Mouse (Mus musculus) left cerebral cortex, postnatal 25 days (tissue): ENCODE results near the gene Strn3. TPM values are rescaled to one million over a fixed set of nuclear protein-coding genes. Genes with fewer than 3 reads are reported as not detected.

Source experiments
- DNase-seq, 2 experiments: peaks; one replicate each; pipeline ENCODE4 v3.0.0; 2022; ENCODE audit warnings: low spot score in 2 of 2, mixed read lengths in 1 of 2
- intact Hi-C: fragments of 180-260 bp; cut with DNase I; formaldehyde crosslinking; loops from one replicate; pipeline ENCODE4 v1.15.1; 2025
- total RNA-seq, 2 experiments: library from RNA; stranded (reverse); gene quantifications; 2 replicates each; pipeline ENCODE4 v1.2.3; 2021

The Strn3 gene
- total RNA-seq = 10 to 100 TPM; 85.6 to 87.7 TPM

DNA sequence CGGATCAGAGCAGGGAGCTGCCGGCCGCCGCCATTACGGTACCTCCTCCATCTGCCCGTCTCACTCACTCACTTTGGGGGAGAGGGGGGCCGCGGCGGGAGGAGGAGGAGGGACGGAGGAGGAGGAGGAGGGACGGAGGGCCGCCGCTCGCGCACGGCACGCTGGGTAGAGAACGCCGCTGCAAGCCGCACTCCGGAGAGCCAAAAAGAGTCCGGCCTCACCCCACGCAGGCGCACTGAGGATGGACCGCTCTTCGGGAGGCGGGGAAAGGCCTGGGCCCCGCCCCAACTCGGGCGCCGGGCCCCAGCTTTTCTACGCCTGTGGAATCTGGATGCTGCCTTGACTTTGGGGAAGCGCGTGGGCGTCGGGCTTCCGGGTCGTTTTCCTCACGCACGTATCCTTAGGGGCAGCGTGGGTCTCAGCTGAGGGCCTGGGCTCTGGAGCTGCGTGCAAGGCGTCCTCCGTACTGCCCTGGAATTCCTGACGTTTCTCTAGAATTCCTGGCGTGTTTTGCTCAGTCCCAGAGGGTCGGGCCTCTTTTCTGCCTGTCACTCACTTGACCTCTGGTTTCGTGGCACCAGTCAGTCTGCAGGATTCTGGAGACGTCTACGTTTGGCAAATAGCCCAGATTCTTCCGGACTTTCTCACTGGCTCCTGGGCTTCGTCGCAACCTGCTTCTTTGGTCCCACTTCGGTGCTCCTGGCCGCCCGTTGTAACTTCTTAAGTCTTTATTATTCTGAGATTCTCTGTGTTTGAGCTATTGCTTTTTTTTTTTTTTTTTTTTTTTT lies at the start of gene Strn3:
Strn3 (minus strand) TSS at position 53 of the 788 bp plus-strand sequence.
- DNase-seq = peak; percentile 97 to 98
- intact Hi-C loops = loop anchor here (2.0 to 5.0 kb wide), 2 partner anchors 17 to 35 kb away; no protein-coding TSS in a partner anchor

DNA sequence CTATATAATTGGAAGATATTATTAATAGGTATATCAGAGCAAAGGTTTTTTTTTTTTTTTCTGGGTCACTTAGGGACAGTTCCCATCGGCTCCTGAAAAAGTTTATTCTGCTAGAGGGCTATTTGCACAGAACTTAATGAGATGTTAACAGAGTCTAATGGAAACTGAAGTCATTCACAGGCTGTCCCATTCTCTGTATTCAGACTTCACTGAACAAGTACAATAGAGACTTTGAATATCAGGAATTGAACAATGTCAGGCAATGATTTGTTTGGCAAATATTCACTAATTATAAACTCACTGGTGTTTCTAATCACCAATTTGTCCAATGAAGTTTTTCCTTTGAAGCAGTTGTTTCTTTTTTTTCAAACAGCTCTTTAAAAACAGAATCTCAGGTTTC lies 45.1 kb upstream of the Strn3 start:
- no peak for DNase-seq
- intact Hi-C loops = loop anchor here (5.0 kb wide), 1 partner anchor 70 kb away; no protein-coding TSS in a partner anchor

DNA sequence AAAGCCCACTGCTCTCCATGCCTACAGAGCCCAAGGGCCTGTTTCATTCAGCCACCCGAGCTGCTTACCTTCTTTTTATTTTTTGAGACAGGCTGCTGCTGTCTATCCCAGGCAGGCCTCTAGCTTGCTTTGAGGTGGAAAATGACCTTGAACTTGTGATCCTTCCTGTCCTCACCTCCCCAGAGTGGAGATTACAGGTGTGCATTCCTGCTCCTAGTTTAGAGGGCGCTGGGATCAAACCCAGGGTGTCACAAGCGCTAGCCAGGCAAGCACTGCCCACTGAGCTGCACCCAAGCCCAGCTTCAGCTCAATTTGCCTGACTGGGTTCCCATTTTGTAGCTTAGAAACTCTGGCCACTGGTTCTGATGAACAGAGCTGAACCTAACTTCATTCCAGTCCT lies 44.7 kb upstream of the Strn3 start:
- DNase-seq = no peak
- intact Hi-C loops = loop anchor here (5.0 kb wide), 1 partner anchor 69 kb away; no protein-coding TSS in a partner anchor

DNA sequence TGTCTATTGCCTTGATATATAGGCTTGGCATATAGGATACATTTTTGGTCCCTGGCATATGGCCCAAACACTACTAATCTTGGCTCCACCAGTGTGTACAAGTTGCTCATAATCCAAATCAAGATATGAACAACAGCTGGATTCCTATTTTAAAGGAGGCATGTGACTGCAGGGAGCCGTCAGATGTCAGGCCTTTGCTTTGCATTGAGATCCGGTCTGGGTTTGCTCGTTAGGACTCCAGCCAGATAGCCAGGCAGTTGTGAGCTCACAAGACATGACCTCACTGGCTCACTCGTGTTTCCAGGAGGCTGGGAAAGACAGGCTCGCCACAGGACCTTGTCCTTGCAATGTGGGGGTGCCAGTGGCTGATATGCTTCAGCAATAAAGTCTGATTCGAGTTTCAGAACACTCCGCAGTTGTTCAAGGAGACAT lies 44.2 kb upstream of the Strn3 start:
- intact Hi-C loops = loop anchor here (5.0 kb wide), 1 partner anchor 69 kb away; no protein-coding TSS in a partner anchor
- DNase-seq = no peak

DNA sequence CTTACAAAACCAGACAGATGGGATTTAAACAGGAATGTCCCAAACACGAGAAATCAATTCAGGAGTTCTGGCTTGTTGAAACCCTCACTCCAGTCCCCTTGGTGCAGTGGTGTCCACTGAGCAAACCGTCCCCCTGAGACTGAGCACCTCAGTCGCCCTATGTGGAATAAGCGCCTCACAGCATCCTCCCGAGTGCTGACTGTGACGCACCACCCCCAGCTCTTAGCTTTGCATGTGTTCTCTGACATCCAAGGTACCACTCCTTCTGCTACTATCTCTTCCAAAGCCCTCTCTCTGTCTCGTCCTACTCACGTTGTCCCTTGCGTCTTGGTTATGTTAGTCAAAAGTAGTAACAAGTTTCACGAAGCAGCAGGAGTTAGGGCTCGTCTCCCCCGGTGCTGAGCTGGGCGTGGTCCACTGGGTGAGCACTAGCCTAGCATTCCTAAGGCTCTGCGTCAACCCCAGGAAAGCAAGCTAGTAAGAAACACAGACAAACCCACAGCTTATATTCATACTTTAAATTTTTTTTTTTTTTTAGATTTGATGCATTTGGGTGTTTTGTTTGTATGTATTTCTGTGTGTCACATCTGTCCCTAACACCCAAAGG lies 43.0 kb upstream of the Strn3 start:
- DNase-seq = no peak
- intact Hi-C loops = loop anchor here (5.0 kb wide), 1 partner anchor 67 kb away; no protein-coding TSS in a partner anchor

DNA sequence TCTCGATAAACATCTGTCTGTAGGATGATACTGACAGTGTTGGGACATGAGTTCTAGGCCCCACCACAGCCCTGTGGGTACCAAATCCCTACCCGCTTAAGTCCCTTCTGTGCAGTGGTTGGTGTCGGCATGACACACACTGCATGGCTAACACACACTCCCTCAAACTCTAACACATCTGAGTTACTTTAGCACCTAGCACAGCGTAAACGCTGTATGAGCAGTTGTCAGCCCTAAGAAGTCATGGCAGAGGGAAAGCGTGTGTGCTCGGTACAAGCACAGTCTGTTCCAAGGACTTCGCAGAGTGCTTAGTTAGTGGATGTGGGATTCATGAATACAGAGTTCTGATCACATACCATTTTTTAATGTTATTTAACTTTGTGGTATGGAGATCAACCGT lies 38.1 kb upstream of the Strn3 start:
- intact Hi-C loops = loop anchor here (5.0 kb wide), 1 partner anchor 38 kb away; the partner anchor contains the start of genes Ap4s1 and Strn3
- peak in 1 of 2 experiments; percentile 33 for DNase-seq

DNA sequence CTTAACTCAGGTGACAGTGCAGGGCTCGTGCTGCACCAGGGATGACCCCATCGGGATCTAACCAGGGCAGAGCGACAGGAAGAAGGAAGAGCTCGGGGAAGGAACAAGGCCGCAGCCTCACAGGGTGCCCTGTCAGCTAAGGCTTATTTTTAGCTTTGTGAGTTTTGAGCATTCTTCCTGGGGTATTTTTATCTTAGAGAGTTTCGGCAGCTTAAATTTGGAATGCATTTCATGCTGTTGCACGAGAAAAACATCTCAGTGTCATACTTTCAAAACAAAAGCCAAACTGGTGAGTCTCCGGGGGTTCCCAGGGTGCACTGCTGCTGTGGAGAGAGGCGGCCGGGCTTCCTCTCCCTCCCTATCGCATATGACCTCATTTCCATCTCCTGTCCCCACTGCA lies 37.4 kb upstream of the Strn3 start:
- intact Hi-C loops = loop anchor here (5.0 kb wide), 1 partner anchor 37 kb away; the partner anchor contains the start of genes Ap4s1 and Strn3
- peak in 1 of 2 experiments; percentile 70 for DNase-seq

DNA sequence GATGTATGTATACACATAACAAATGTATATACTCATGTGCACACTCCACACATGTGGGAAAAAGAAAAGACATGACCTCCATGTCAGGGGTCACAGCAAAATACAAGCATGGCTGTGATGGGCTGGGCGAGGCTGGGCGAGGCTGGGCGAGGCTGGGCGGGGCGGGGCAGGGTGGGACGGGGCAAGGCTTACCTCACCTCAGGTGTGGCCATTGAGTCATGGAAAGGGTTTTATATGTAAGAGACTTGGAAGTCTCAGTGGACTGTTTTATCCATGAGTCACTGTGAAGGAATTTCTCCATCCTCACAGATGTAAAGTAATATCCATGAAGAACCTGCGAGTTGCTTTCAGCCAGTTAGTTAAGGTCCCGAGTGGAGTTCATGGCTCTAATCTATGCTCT lies 30.1 kb upstream of the Strn3 start:
- DNase-seq = no peak
- intact Hi-C loops = no loop called here

DNA sequence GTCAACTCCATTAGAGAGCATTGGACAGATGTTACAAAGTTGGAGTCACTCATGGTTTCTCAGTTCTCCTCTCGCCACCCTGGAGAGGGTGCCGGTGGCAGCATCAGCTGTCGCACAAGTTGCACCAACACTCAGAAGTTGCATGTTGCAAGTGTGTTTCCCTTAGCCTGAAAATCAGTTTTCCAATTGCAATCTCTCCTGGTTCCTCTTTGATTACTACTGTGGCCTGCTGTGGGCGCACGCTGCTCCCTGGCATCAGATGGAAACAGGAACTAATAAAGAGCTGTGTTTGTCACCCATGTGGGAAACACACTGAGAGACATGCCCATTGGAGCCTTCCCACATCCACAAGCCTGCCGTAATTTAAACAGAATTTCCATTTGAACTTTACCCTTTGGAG lies 26.9 kb upstream of the Strn3 start:
- DNase-seq = no peak
- intact Hi-C loops = no loop called here

DNA sequence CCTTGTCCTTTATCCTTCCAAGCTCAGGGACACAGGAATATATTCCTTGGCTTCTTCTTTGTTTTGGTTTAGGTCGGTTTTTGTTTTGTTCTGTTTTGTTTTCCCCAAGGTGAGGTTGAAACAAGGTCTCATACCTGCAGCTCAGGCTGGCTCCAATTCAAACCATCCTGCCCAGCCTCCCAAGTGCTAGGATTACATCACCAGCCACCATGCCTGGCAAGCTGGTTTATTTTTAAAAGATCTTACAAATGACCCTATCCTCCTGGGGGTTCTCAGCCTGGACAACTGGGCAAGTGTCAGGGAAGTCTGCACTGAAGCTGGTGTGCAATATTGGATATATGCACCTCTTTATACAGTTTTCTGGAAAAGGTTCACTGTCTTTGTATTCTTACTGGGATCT lies 21.0 kb upstream of the Strn3 start:
- intact Hi-C loops = no loop called here
- no peak for DNase-seq

DNA sequence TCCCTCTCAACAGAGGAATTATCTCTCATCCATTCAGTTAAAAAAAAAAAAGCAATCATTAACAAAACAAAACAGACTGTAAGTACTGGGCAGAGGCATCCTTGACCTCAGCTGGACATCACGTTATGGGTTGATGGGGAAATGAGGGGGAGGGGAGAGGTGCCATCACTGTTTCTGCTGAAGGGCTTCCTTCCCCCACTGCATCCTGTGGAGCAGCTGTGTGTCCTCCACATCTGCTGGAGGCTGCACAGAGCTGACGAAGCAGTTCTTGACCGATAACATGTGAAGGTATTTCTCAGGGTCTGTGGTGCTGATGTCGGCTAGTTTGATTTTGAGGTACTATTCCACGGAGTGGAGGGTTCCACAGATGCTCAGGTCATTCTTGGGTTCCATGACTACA lies 18.5 kb upstream of the Strn3 start:
- intact Hi-C loops = no loop called here
- DNase-seq = no peak

DNA sequence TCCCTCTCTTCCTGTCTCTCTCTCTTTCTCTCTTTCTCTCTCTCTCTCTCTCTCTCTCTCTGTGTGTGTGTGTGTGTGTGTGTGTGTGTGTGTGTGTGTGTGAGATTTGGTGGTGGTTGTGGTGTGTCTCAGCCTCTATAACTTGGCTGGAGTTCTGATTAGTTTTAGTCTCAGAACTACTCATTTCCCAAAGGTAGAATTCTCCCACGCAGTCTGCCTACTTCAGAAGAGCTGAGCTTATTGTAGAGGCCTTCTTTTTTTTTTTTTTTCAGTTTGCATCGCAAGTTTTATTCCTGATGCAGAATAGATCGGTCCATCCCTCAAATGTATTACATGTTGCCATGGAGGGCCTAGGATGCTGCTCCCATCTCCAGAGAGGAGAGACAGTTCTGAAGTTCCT lies 18.0 kb upstream of the Strn3 start:
- peak in 1 of 2 experiments; percentile 70 for DNase-seq
- intact Hi-C loops = loop anchor here (2.0 kb wide), 1 partner anchor 19 kb away; the partner anchor contains the start of genes Ap4s1 and Strn3

DNA sequence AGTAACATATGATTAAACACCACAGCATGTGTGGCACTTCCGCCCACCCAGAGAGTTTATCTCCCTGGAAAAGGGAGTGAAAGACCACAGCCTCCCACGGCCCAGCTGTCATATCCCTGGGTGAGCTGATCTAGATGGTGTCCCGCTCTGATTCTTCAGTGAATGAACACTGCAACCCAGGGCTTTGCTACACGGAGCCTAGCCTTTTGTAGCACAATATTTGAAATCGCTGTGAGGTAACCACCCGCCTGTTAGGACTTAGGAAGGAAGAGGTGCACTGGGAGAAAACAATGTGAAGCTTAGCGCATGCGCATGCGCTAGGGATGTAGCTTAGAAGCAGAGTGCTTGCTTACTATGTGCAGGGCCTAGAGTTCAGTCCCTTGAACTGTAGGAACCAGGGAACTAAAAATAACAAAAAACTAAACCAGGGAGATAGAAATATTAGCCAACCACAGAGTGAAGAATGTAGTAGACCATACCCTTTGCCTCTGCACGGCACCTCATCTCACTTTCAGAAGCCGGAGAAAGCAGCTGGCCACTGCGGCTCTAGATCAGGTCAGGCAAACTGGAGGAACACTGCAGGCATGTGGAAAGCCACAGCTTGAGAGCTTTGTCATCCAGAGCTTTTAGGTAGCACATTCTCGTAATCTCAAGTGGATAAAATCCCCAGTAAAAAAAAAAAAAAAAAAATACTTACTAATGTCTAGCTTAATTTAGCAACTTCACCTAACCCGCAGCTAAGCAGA lies 17.4 kb upstream of the Strn3 start:
- intact Hi-C loops = loop anchor here (2.0 kb wide), 1 partner anchor 18 kb away; the partner anchor contains the start of genes Ap4s1 and Strn3
- DNase-seq = peak; percentile 78 to 96

DNA sequence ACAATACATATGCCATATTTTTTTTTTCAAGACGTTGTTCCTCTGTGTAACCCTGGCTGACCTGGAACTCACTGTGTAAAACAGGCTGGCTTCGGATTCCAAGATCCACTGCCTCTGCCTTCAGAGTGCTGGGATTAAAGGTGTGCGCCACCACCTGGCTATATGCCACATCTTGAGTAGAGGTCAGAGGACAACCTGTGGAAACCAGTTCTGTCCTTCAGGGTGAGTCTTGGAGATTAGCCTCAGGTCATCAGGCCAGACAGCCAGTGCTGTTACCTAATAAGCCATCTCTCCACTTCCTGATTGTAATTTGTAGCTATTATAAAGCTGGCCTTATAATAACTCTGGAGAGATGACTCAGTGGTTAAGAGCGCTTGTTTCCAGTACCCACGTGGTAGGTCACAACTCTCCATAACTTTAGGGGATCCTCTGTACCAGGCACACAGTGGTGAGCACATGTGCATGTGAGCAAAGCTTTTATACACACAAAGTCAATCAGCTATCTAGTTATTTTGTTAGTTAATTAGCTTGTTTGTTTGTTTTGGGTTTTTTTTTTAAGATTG lies 15.1 kb upstream of the Strn3 start:
- DNase-seq = no peak
- intact Hi-C loops = no loop called here

DNA sequence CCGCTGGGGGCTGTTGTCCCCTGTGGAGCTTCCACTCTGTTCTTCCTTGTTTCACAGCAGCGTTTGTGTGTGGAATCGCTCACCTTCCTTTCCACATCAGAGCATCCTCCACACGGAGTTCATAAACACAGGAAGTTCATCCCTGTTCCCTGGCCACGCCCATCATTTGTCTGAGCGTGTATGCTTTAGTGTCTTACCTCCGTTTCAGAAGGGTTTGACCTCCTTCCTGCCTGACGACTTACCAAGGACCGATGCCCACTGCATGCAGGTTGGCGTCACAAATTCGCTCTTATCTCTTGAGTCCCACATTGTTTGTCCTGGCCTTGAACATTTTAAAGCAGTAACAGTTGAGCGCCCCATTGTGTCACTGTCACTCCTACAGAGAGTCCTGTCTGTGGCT lies 14.1 kb upstream of the Strn3 start:
- intact Hi-C loops = no loop called here
- no peak for DNase-seq

DNA sequence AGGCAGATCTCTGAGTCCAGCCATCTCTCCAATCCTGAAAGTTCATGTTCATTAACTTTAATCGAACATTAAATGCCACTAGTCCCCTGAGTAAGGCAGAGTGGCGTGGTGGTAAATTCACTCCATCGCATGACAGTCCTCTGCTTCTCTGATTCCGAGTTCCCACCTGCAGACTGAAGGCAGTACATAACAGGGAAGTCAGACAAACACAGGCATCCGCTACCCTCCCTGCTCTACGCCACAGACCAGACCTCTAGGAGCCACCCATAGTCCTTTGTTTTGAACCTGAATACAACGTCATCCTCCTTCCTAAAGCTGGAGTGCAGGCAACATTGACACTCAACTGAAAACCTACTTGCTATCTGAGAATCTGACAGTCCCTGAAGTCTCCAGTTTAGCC lies 12.9 kb upstream of the Strn3 start:
- intact Hi-C loops = no loop called here
- DNase-seq = no peak

DNA sequence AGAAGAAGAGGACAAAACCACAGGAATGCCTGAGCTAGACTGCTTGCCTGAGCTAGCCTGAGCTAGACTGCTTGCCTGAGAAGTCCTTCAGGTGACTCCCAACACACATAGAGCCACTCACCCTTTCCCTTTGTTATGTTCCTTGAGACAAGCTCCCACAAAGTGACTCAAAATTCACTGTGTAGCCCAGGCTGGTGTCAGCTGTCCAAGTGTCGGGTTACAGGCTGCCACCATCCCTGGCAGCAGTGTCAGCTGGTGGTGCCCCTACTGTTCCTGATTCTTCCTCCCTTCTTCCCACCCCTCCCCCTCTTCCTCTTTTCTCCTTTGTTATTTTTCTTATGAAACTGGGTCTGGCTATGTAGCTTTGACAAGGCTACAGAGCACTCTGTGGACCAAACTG lies 12.2 kb upstream of the Strn3 start:
- DNase-seq = no peak
- intact Hi-C loops = no loop called here

DNA sequence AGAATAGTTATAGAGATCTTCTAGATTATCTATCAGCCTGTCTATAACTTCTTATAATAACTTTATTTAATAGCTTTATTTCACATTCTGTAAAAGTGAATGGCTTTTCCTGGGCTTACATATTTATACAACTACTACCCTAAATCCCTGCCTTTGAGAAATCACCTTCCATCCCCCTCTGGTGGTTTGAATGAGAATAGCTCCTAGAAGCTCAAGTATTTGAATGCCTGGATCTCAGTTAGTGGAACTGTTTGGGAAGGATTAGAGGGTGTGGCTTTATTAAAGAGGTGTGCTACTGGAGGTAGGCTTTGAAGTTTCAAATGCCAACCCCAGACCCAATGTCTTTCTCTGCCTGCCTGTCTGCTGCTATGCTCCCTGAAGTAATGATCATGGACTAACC lies 10.0 kb upstream of the Strn3 start:
- intact Hi-C loops = no loop called here
- no peak for DNase-seq

DNA sequence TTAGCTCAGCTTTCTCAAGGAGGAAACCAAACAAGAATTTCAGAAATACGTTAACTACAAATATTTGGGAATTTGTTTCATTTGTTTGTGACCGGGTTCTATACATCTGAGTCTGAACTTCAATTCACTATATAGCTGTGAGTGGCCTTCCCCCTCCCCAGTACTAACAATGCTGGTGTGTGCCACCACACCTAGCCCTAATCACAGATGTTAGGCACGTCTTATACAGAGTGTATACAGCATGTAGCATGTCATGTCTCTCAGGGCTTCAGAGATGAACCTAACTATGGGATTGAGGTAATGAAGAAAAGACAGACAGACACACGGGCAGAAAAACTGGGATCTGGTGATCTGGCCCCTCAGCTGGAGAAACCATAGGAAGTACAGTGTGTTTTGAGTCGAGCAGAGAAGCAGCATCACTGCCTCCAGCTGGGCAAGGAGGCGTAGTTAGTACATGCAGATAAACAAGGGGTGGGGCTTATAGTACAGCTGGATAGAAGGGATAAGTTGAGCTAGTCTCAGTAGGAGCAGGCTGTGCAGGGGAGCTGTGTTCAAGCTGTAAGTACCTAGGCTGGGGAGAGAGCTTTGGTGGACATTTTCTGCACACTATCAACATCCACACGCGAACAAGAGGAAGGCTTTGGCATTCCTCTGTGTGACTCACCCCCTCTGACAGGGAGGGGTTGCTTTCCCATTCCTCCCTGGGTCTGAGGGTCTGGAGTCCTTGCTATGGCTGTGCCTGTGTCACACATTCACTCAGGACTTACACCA lies 8.1 kb upstream of the Strn3 start:
- intact Hi-C loops = no loop called here
- no peak for DNase-seq
